Mouse (Mus musculus) liver, adult (tissue): ENCODE results near the gene Cdc37l1.
A peak's percentile ranks its signal among the peaks of the same experiment; 100 is the strongest.

Experiments
- GATA4 ChIP-seq: IDR thresholded peaks from 2 replicates; pipeline ENCODE4 v1.6.1; 2014; ENCODE audit warnings: mild to moderate bottlenecking, low read length; ENCODE audit not compliant: insufficient replicate concordance

The Cdc37l1 gene

DNA sequence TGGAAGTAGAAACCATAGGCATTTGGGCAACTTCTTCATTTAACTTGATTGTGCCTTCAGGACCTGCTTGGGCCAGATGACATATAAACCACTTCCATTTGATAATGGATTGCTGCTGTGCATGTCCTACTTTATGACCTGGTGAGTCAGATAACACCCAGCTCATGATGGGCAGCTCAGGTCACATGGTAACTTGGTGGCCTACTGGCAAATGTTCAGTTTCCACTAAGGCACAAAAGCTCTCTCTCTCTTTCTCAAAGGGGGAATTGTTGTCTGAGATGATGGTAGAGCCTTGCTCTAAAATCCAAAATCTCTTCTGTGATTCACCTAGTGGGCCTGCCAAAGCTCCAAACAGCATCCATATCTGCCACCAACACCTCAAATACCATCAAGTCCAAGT lies 42.5 kb downstream of the Cdc37l1 start:
- TF ChIP-seq GATA4, result no peak

DNA sequence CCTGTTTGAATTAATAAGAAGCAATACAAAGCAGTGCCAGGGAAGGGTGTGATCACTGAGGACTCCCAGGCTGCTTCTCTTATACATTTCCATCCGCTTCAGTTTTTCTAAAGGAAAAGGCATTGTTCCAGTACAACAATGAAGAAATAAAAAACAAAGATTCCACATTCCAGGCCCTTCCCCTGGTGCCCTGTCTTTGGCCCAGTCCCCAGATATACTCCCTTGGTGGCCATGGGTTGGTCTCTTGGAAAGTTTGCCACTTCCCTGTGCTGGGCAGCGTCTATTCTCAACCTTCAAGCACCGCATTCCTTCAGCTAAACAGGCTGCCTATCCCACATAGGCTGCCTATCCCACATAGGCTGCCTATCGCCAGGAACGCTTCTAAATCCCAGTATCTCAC lies 46.9 kb downstream of the Cdc37l1 start:
- no peak for TF ChIP-seq GATA4

DNA sequence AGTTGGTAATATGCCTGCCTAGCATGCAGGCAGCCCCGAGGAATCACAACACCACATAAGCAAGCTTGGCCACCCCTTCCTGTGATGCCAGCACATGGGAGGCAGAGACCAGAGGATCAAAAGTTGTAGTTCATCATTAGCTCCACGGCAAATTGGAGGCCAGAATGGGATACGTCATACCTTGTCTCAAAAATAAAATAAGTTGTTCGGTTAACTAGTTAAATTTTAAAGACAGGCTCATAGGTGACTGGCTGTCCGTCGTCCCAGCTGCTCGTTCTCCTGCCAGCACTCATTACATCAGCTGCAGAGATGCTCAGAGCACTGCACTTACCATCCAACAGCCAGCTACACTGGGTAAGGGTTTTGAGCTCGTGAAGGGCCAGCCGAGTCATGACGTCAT lies 47.4 kb downstream of the Cdc37l1 start:
- no peak for TF ChIP-seq GATA4

DNA sequence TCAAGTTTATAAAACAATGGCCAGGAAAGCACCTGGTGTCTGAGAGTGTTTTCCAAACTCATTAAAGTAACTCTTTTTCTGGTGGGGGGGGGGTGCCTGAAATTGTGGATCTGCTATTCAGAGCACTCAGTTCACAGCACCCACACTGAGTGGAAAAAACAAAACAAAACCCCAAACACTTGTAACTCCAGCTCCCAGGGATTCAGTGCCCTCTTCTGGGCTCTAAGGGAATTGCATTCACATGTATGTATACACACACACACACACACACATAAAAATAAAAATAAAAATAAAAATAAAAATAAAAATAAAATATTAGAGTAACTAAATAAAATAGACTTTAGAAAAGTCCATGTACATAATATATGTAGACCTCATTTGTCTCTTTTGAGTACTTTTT lies 49.2 kb downstream of the Cdc37l1 start:
- TF ChIP-seq GATA4, result no peak

DNA sequence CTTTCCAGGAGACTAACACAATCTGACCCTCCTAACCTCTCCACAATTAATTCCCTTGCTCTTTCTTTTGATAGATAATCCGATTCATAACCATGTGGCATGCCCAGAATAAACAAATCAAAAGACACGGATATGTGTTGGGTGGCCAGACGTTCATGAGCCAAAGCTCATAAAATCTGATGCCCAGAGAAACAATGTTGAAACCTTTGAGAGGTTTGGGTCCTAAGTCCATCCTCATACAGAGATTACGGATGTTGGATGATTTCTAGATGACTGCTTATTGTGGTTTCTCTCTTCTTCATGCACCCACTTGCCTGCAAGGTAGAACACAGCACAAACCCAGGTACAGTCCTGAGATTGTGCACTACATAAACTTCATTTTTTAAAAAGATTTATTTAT lies 50.1 kb downstream of the Cdc37l1 start:
- no peak; the same call in 1 of the 2 replicates for TF ChIP-seq GATA4

DNA sequence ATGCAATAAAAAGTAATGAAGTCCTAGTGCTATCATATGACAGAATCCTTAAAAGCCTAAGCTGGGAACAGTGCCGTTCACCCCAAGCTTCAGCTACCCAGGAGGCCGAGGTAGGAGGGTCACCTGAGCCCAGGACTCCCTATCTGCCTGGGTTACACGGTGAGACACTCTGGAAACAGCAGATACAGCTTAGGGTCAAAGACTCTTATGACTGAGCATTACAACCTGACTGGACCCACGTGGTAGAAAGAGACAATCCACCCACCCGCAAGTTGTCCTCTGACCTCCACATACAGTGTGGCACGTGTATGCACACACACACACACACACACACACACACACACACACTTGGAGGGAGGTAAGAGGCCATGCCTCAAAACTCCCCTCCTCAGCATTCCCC lies 52.0 kb downstream of the Cdc37l1 start:
- no peak for TF ChIP-seq GATA4

DNA sequence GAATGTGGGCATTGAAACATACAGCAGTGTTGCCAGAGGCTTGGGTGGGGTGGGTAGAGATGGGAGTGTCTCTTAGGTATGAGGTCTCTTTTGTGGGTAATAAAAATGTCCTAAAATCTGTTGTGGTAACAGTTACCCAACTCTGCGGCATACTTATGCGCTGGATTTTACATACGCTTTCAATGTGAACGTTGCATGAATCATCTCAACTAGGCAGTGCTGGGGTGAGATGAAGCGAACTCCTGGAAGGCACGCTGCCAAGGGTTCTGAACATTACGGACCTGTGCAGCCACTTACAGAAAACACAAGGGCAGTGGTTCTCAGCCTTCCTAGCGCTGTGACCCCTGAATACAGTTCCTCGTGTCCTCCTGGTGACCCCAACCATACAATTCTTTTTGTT lies 52.5 kb downstream of the Cdc37l1 start:
- no peak for TF ChIP-seq GATA4

DNA sequence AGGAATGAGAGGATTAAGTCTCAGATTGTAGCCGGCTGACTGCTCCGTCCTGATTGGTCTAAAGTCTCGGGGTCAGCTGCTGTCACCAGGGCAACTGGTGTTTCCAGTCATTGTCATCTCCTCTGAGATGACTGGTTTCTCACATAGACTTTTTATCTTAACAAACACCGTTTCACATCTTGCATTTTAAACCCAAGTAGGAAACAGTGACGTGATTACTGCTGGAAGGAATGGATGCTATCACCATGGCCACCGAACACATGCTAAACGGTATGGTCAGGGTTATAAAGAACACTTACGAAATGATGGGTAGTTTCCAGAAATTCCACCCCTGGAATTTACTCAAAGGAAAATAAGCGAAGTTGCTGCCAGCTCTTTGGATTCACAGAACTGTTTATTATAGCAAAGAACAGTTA lies 54.2 kb downstream of the Cdc37l1 start:
- TF ChIP-seq GATA4, result no peak

DNA sequence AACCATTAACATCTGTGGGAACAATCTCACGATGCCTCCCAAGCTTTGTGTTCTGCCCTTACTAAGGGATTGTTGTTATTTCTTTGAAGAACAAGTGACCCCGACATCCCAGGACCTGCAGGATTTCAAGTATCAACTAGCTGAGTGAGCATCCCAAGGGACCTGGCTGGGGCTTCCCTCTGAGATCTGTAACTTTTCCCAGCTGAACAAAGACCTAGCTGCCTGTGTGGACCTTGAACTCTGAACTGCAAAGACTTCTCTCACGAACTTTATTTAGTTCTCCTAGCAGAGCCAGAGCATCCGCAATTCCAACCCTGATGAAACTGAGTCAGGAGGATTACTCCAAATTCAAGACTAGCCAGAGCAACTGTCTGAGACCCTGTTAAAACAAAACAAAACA lies 55.2 kb downstream of the Cdc37l1 start:
- TF ChIP-seq GATA4, result no peak

DNA sequence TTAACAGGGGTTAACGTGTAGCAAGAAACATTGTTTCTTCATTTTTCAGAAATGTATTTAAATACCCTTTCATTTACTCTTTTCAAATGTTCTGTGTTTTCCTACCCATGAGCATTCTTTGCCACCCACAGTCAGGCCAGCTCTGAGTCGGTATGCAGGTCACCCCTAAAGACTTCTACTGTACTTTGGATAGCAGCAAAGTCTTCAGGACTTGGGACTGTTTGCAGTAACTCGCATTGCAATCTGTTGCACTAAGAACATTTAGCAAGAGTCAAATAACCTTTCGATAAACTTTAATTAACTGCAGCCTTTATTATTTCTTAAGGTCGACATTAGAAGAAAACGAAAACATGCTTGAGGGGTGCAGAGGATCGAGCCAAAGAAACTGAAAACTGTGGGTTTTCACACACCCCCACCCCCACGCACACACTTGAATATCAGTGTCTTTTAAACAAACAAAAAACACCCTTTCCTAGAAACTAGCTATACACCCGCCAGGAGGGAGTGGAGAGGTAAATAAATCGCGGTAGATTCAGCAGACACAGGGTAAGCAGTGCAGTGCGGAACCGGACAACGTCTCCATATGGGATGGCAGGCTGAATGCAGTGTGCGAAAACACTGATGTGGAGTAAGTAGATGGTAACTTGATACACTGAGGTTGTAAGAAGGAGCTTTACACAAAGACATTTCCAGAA lies 56.0 kb downstream of the Cdc37l1 start:
- TF ChIP-seq GATA4, result no peak

DNA sequence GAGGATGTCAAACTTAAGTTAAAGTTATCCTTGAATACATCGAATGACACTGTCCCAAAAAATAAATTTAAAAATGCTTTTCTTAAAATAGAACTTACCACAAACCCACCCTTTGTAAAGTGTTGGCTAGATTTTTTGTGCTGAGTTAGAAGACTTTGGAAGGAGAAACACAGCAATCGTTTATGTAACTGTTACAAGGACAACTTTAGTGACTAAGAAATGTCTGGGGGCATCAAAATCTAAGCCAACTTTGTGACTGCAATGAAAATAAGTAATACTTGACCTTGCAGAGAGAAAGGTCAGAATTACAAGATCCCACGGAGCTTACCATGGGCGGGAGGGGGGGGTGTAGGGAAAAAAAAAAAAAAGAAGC lies 56.8 kb downstream of the Cdc37l1 start:
- TF ChIP-seq GATA4, result no peak

DNA sequence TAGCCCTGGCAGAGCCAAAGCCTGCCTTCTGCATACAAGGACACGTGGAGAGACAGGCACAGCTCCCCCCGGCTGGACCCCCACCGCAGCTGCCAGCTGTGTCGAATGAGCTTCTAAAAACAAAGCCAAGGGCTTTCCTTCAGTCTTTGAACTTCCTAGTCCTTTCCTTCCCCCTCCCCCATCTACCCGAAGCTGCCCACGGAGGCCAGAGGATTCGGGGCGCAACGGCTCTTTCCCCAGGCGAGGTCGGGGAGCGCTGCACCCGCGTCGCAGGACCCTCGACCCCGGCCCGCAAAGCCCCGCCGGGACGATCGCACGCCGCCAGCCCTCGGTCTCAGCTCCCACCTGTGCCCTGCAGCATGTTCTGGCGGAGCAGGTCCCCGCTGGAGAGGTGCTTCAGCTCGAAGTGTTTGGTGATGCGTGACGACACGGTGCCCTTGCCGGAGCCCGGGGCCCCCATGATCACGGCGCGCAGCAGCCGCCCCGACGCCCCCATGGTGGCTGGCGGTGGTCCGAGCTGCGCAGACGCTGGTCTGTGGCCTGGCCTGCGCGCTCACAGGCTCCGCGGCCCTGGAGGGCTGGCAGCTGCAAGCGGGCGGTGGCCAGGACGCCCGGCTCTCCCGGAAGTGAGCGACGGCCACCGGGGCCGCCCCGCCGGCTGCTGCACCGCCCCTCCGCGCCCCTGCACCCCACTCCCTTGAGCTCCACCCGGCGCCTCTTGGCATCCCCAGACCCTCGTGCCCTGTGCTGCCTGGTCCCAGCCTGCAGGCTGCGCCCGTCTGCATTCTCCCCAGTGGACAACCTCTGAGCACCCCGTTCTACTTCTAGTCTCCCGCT lies 57.4 kb downstream of the Cdc37l1 start, which contains the start of gene Ak3:
Gene Ak3 (minus strand): TSS at position 628 of the 837 bp plus-strand sequence.
- no peak for TF ChIP-seq GATA4

DNA sequence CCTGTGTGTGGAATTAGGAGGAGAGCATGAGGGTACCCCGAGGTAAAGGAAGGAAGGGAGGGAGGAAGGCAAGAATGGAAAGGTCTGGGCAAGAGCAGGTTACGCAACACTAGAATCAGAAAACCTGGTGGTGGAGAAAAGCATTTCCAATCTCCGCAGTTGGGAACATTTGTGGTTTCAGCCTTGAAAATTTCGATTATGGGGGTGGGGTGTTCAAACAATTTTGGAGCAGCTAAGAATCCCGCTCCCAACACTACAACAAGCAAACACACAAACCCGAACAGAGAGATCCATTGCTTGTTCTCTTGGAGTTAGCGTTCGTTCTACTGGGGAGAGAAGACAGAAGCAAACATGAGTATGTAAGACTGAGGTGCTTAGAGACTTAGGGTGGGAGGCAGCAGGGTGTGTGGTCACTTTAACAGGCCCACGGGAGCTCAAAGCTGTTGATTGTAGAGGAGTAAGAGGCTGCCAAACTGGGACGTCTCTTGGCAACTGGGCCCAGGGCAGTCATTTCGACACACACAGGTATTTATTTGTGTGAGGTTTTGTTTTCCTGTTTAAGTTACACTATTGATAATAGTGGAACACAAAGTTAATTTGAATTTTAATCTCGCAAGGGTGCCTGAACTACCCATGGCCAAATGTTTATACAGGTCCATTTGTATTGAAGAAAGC lies 59.4 kb downstream of the Cdc37l1 start:
- TF ChIP-seq GATA4, result 0 out of 2 replicates have a peak, but pooled peaks have one; percentile 17

DNA sequence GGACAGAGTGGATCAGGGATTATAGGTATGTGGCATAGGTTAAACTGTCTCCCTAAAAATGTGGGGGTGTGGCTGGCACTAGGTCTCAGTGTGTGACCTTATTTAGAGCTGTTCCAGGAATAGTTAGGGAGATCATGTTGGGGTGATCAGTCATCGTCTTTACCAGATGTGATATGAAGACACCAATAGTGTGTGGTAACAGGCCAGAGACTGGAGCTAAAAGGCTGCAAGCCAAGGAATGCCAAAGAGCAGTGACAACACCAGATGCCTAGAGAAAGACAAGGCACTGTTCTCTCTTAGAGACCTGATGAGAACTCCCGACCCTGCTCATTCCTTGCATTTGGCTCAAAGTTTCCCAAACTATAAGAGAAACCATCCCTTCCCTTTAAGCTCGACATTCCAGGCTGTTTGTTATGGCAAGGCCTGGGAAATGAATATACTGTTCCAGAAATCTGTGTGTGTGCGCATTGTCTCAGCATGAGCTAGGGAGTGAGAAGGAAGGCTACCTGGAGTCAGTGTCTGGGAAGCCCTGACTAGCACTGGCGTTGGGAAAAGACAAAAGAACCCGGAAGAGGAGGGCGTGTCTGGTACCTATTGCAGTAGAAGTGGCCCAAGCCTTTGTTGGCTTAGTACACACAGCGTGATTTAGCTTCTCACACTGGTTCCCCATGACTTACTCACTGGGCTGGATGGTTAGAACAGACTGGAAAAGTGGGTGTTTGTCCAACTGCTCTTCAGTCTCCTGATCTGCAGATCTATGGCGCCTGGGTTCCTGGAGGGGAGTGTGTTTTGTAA lies 60.2 kb downstream of the Cdc37l1 start:
- TF ChIP-seq GATA4, result no peak

DNA sequence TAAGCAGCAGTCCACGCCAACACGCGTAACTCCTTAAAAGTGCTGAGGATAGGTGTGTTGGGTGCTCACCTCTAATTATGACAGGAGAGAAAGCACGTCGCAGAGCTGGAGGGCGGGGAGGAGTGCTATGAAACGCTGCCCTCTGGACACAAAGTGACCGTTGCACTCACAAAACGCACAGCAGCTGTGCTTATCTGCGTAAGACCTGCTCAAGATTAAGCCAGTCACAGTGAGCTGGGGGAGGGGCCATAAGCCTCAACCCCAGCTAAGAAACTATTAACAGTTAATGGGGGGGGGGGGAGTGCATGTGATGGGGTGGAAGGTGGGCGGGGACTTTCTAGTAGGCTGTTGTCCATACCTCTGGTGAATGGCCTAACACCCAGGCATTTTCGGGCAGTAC lies 62.6 kb downstream of the Cdc37l1 start:
- TF ChIP-seq GATA4, result no peak
